Mouse (Mus musculus) B cell, adult 2 months (primary cell): ENCODE data around the gene Tmem200b.

ENCODE experiments used
- DNase-seq, 2 experiments: peaks; one replicate each; pipeline ENCODE4 v3.0.0; 2022

The Tmem200b gene

GRCm38 (mm10) chr4:131911521-131911920, 10.1 kb upstream of the Tmem200b start:
- no peak for DNase-seq

- no peak for DNase-seq
Measured at GRCm38 (mm10) chr4:131913526-131913925, 8.0 kb upstream of the Tmem200b start.

- DNase-seq = no peak
Measured at GRCm38 (mm10) chr4:131914046-131914643, 7.4 kb upstream of the Tmem200b start.

GRCm38 (mm10) chr4:131914891-131915469, 6.6 kb upstream of the Tmem200b start:
- peak in 1 of 2 experiments; percentile 14 for DNase-seq

GRCm38 (mm10) chr4:131915821-131916328, 5.7 kb upstream of the Tmem200b start:
- DNase-seq = no peak

GRCm38 (mm10) chr4:131916425-131916824, 5.1 kb upstream of the Tmem200b start:
- peak; percentile 88 to 89 for DNase-seq

GRCm38 (mm10) chr4:131917010-131917555, 4.5 kb upstream of the Tmem200b start:
- DNase-seq = no peak

GRCm38 (mm10) chr4:131918026-131918533, 3.5 kb upstream of the Tmem200b start:
- DNase-seq = no peak

- peak in 1 of 2 experiments; percentile 12 for DNase-seq
Measured at GRCm38 (mm10) chr4:131918711-131919500, 2.7 kb upstream of the Tmem200b start.

GRCm38 (mm10) chr4:131919506-131920140, 1.9 kb upstream of the Tmem200b start:
- DNase-seq = peak in 1 of 2 experiments; percentile 14

- DNase-seq = peak in 1 of 2 experiments; percentile 32
Measured at GRCm38 (mm10) chr4:131920141-131920594, 1.4 kb upstream of the Tmem200b start.

GRCm38 (mm10) chr4:131920595-131921351, 798 bp upstream of the Tmem200b start:
- peak in 1 of 2 experiments; percentile 33 for DNase-seq

GRCm38 (mm10) chr4:131922404-131922803, 833 bp downstream of the Tmem200b start:
- DNase-seq = no peak

GRCm38 (mm10) chr4:131924096-131924810, 2.7 kb downstream of the Tmem200b start:
- no peak for DNase-seq

- DNase-seq = no peak
Measured at GRCm38 (mm10) chr4:131929146-131929545, 7.6 kb downstream of the Tmem200b start.

- no peak for DNase-seq
Measured at GRCm38 (mm10) chr4:131939459-131939858, 17.9 kb downstream of the Tmem200b start.

- DNase-seq = no peak
Measured at GRCm38 (mm10) chr4:131940846-131941245, 19.3 kb downstream of the Tmem200b start.

GRCm38 (mm10) chr4:131947848-131948247, 26.3 kb downstream of the Tmem200b start:
- no peak for DNase-seq

GRCm38 (mm10) chr4:131949903-131950302, 28.3 kb downstream of the Tmem200b start:
- no peak for DNase-seq

GRCm38 (mm10) chr4:131950657-131951056, 29.1 kb downstream of the Tmem200b start:
- DNase-seq = no peak

GRCm38 (mm10) chr4:131957161-131957560, 35.6 kb downstream of the Tmem200b start:
- no peak for DNase-seq
